Mouse (Mus musculus) brain, embryonic 14.5 days (tissue): ENCODE measurements at regions not wholly inside any gene's neighbourhood (a gene's known extent, or its start where the extent isn't known, plus 50 kb on each side); places are given as distances from the start of the nearest gene placed in this dataset.
A peak's percentile ranks its signal among the peaks of the same experiment; 100 is the strongest.

Source experiments
- DNase-seq: peaks from one replicate; pipeline ENCODE4 v3.0.0-alpha.2; 2011; ENCODE audit warnings: low read depth
- CTCF ChIP-seq: fragments of 200-500 bp; IDR thresholded peaks from 2 replicates; pipeline ENCODE4 v1.5.1; 2012; ENCODE audit warnings: inconsistent platforms, mild to moderate bottlenecking, moderate library complexity, borderline replicate concordance; ENCODE audit not compliant: insufficient read depth, insufficient read length; ENCODE audit errors: extremely low read depth
- POLR2A ChIP-seq: fragments of 200-500 bp; IDR thresholded peaks from 2 replicates; pipeline ENCODE4 v1.6.1; 2012; ENCODE audit warnings: mild to moderate bottlenecking, inconsistent platforms, borderline replicate concordance; ENCODE audit not compliant: poor library complexity, insufficient read depth, insufficient read length, severe bottlenecking; ENCODE audit errors: extremely low read depth

- peak; percentile 54 for DNase-seq
- TF ChIP-seq CTCF: no peak
Measured at GRCm38 (mm10) chr2:63920997-63921396, 176.8 kb downstream of the Fign start.

- no peak for DNase-seq
- TF ChIP-seq POLR2A: no peak
- no peak for TF ChIP-seq CTCF
Measured at GRCm38 (mm10) chr2:63920019-63920418, 177.8 kb downstream of the Fign start.

- no peak for DNase-seq
- TF ChIP-seq POLR2A: no peak
- TF ChIP-seq CTCF: no peak
Measured at GRCm38 (mm10) chr2:63900644-63901043, 197.2 kb downstream of the Fign start.

GRCm38 (mm10) chr2:63878477-63878876 is 219.4 kb downstream of the Fign start:
- TF ChIP-seq POLR2A (no peak), CTCF (no peak)
- DNase-seq: no peak

- TF ChIP-seq POLR2A: no peak
- no peak for TF ChIP-seq CTCF
- DNase-seq: no peak
Measured at GRCm38 (mm10) chr2:63877387-63877786, 220.5 kb downstream of the Fign start.

GRCm38 (mm10) chr2:63876375-63876774 is 221.5 kb downstream of the Fign start:
- no peak for DNase-seq
- TF ChIP-seq CTCF (no peak), POLR2A (no peak)

- TF ChIP-seq POLR2A (no peak), CTCF (no peak)
- no peak for DNase-seq
Measured at GRCm38 (mm10) chr2:63875101-63875500, 222.7 kb downstream of the Fign start.

GRCm38 (mm10) chr2:63866524-63866923 is 231.3 kb downstream of the Fign start:
- TF ChIP-seq POLR2A (no peak), CTCF (no peak)
- no peak for DNase-seq

- TF ChIP-seq CTCF (no peak), POLR2A (no peak)
- no peak for DNase-seq
Measured at GRCm38 (mm10) chr2:63861821-63862220, 236.0 kb downstream of the Fign start.

- no peak for TF ChIP-seq POLR2A
- no peak for TF ChIP-seq CTCF
- DNase-seq: peak; percentile 83
Measured at GRCm38 (mm10) chr2:63856462-63857054, 241.3 kb downstream of the Fign start.

GRCm38 (mm10) chr2:63855476-63855875 is 242.4 kb downstream of the Fign start:
- TF ChIP-seq CTCF (no peak), POLR2A (no peak)

GRCm38 (mm10) chr2:63854198-63854875 is 243.5 kb downstream of the Fign start:
- peak; percentile 59 for DNase-seq
- TF ChIP-seq CTCF: no peak
- no peak for TF ChIP-seq POLR2A

More at GRCm38 (mm10) chr2:63855476-63855875, 242.4 kb downstream of the Fign start:
- DNase-seq: no peak
